Mouse (Mus musculus): ENCODE results near the gene Hes6. TPM values are rescaled to one million over a fixed set of nuclear protein-coding genes. Genes with fewer than 3 reads are reported as not detected.

Gene Hes6
- polyA plus RNA-seq, 1 experiment from 2014 or later: 100 TPM

- no peak overlapping the region for H3K4me2 ChIP-seq (ENCODE audit: low read depth, low read length)
- H3K4me3 ChIP-seq (ENCODE audit: low read depth, low read length): no peak overlapping the region
- no peaks in the 10 kb centered on the region for H3K27me3 ChIP-seq (ENCODE audit: control insufficient read depth, insufficient read depth, low read length)
- peaks cover 19% of the 10 kb centered on the region; the same call in 1 of the 2 replicates for H3K36me3 ChIP-seq (ENCODE audit: control insufficient read depth, insufficient read depth, low read length)
- 80% methylated on average over 8 of the region's 8 CpGs for WGBS
- H3K27ac ChIP-seq (ENCODE audit: low read depth, low read length): no peak overlapping the region
- no peak overlapping the region for H3K9ac ChIP-seq (replicated peaks; ENCODE audit: low read depth, low read length)
- ATAC-seq (ENCODE audit: low read depth): no peak
- H3K9me3 ChIP-seq (ENCODE audit: control insufficient read depth, low read length): no peaks in the 10 kb centered on the region
- H3K4me1 ChIP-seq (ENCODE audit: control insufficient read depth, insufficient read depth, low read length): no peaks in the 10 kb centered on the region
These were observed 32.2 kb upstream of the Hes6 start for GRCm38 (mm10) chr1:91446060-91446459.

- ATAC-seq (ENCODE audit: low read depth): no peak
- no peak overlapping the region for H3K4me3 ChIP-seq (ENCODE audit: low read depth, low read length)
- no peaks in the 10 kb centered on the region for H3K4me1 ChIP-seq (ENCODE audit: control insufficient read depth, insufficient read depth, low read length)
- no peaks in the 10 kb centered on the region for H3K27me3 ChIP-seq (ENCODE audit: control insufficient read depth, insufficient read depth, low read length)
- H3K9ac ChIP-seq (replicated peaks; ENCODE audit: low read depth, low read length): no peak overlapping the region
- H3K9me3 ChIP-seq (ENCODE audit: control insufficient read depth, low read length): no peaks in the 10 kb centered on the region
- H3K36me3 ChIP-seq (ENCODE audit: control insufficient read depth, insufficient read depth, low read length): peaks cover 20% of the 10 kb centered on the region; the same call in 1 of the 2 replicates
- no peak overlapping the region for H3K4me2 ChIP-seq (ENCODE audit: low read depth, low read length)
- H3K27ac ChIP-seq (ENCODE audit: low read depth, low read length): no peak overlapping the region
- 92% methylated on average over 17 of the region's 17 CpGs for WGBS
These were observed 31.3 kb upstream of the Hes6 start for GRCm38 (mm10) chr1:91444841-91445830.

GRCm38 (mm10) chr1:91442350-91442990, 28.6 kb upstream of the Hes6 start:
- Histone ChIP-seq H3K9ac (replicated peaks; ENCODE audit: low read depth, low read length) (no peak overlapping the region), H3K27me3 (ENCODE audit: control insufficient read depth, insufficient read depth, low read length) (no peaks in the 10 kb centered on the region), H3K4me2 (ENCODE audit: low read depth, low read length) (no peak overlapping the region), H3K9me3 (ENCODE audit: control insufficient read depth, low read length) (no peaks in the 10 kb centered on the region), H3K27ac (ENCODE audit: low read depth, low read length) (no peak overlapping the region), H3K36me3 (ENCODE audit: control insufficient read depth, insufficient read depth, low read length) (peaks cover 17% of the 10 kb centered on the region), H3K4me3 (ENCODE audit: low read depth, low read length) (no peak overlapping the region), H3K4me1 (ENCODE audit: control insufficient read depth, insufficient read depth, low read length) (no peaks in the 10 kb centered on the region)
- ATAC-seq (ENCODE audit: low read depth): no peak
- 77% methylated on average over 6 of the region's 7 CpGs for WGBS

GRCm38 (mm10) chr1:91441855-91442254, 28.0 kb upstream of the Hes6 start:
- whole genome bisulfite sequencing: 88% methylated on average over 3 of the region's 3 CpGs

GRCm38 (mm10) chr1:91439776-91440175, 25.9 kb upstream of the Hes6 start:
- Histone ChIP-seq H3K4me2 (ENCODE audit: low read depth, low read length) (no peak overlapping the region), H3K36me3 (ENCODE audit: control insufficient read depth, insufficient read depth, low read length) (peaks cover 12% of the 10 kb centered on the region), H3K4me1 (ENCODE audit: control insufficient read depth, insufficient read depth, low read length) (peaks cover 4% of the 10 kb centered on the region; the same call in 1 of the 2 replicates), H3K27me3 (ENCODE audit: control insufficient read depth, insufficient read depth, low read length) (no peaks in the 10 kb centered on the region), H3K9me3 (ENCODE audit: control insufficient read depth, low read length) (no peaks in the 10 kb centered on the region), H3K9ac (replicated peaks; ENCODE audit: low read depth, low read length) (no peak overlapping the region), H3K27ac (ENCODE audit: low read depth, low read length) (no peak overlapping the region), H3K4me3 (ENCODE audit: low read depth, low read length) (no peak overlapping the region)
- 93% methylated on average over 8 of the region's 8 CpGs for WGBS
- ATAC-seq (ENCODE audit: low read depth): no peak

More at GRCm38 (mm10) chr1:91441855-91442254, 28.0 kb upstream of the Hes6 start:
- Histone ChIP-seq H3K27ac (ENCODE audit: low read depth, low read length) (no peak overlapping the region), H3K27me3 (ENCODE audit: control insufficient read depth, insufficient read depth, low read length) (no peaks in the 10 kb centered on the region), H3K9me3 (ENCODE audit: control insufficient read depth, low read length) (no peaks in the 10 kb centered on the region), H3K4me2 (ENCODE audit: low read depth, low read length) (no peak overlapping the region), H3K4me3 (ENCODE audit: low read depth, low read length) (no peak overlapping the region), H3K36me3 (ENCODE audit: control insufficient read depth, insufficient read depth, low read length) (peaks cover 12% of the 10 kb centered on the region), H3K9ac (replicated peaks; ENCODE audit: low read depth, low read length) (no peak overlapping the region), H3K4me1 (ENCODE audit: control insufficient read depth, insufficient read depth, low read length) (no peaks in the 10 kb centered on the region)
- ATAC-seq (ENCODE audit: low read depth): no peak

- Histone ChIP-seq H3K27ac (ENCODE audit: low read depth, low read length) (no peak overlapping the region), H3K36me3 (ENCODE audit: control insufficient read depth, insufficient read depth, low read length) (peaks cover 10% of the 10 kb centered on the region), H3K4me3 (ENCODE audit: low read depth, low read length) (no peak overlapping the region), H3K4me1 (ENCODE audit: control insufficient read depth, insufficient read depth, low read length) (peaks cover 4% of the 10 kb centered on the region; the same call in 1 of the 2 replicates), H3K27me3 (ENCODE audit: control insufficient read depth, insufficient read depth, low read length) (no peaks in the 10 kb centered on the region), H3K9me3 (ENCODE audit: control insufficient read depth, low read length) (no peaks in the 10 kb centered on the region), H3K9ac (replicated peaks; ENCODE audit: low read depth, low read length) (no peak overlapping the region), H3K4me2 (ENCODE audit: low read depth, low read length) (no peak overlapping the region)
- WGBS: 74% methylated on average over 7 of the region's 7 CpGs
- no peak for ATAC-seq (ENCODE audit: low read depth)
These were observed 23.7 kb upstream of the Hes6 start for GRCm38 (mm10) chr1:91437573-91437972.

GRCm38 (mm10) chr1:91437083-91437400, 23.2 kb upstream of the Hes6 start:
- Histone ChIP-seq H3K4me2 (ENCODE audit: low read depth, low read length) (no peak overlapping the region), H3K4me1 (ENCODE audit: control insufficient read depth, insufficient read depth, low read length) (peaks cover 4% of the 10 kb centered on the region; the same call in 1 of the 2 replicates), H3K4me3 (ENCODE audit: low read depth, low read length) (no peak overlapping the region), H3K9me3 (ENCODE audit: control insufficient read depth, low read length) (no peaks in the 10 kb centered on the region), H3K27me3 (ENCODE audit: control insufficient read depth, insufficient read depth, low read length) (no peaks in the 10 kb centered on the region), H3K36me3 (ENCODE audit: control insufficient read depth, insufficient read depth, low read length) (peaks cover 15% of the 10 kb centered on the region), H3K9ac (replicated peaks; ENCODE audit: low read depth, low read length) (no peak overlapping the region), H3K27ac (ENCODE audit: low read depth, low read length) (no peak overlapping the region)
- 96% methylated on average over 3 of the region's 3 CpGs for WGBS
- ATAC-seq (ENCODE audit: low read depth): no peak

- H3K9me3 ChIP-seq (ENCODE audit: control insufficient read depth, low read length): no peaks in the 10 kb centered on the region
- H3K27me3 ChIP-seq (ENCODE audit: control insufficient read depth, insufficient read depth, low read length): no peaks in the 10 kb centered on the region
- H3K4me3 ChIP-seq (ENCODE audit: low read depth, low read length): no peak overlapping the region
- peaks cover 17% of the 10 kb centered on the region for H3K36me3 ChIP-seq (ENCODE audit: control insufficient read depth, insufficient read depth, low read length)
- peaks cover 4% of the 10 kb centered on the region; the same call in 1 of the 2 replicates for H3K4me1 ChIP-seq (ENCODE audit: control insufficient read depth, insufficient read depth, low read length)
- WGBS: 73% methylated on average over 6 of the region's 6 CpGs
- ATAC-seq (ENCODE audit: low read depth): no peak
- no peak overlapping the region for H3K4me2 ChIP-seq (ENCODE audit: low read depth, low read length)
- no peak overlapping the region for H3K27ac ChIP-seq (ENCODE audit: low read depth, low read length)
- H3K9ac ChIP-seq (replicated peaks; ENCODE audit: low read depth, low read length): no peak overlapping the region
These were observed 22.7 kb upstream of the Hes6 start for GRCm38 (mm10) chr1:91436380-91437082.
